Mouse (Mus musculus): ENCODE measurements around the gene Kpnb1. TPM values are rescaled to one million over a fixed set of nuclear protein-coding genes. Genes with fewer than 3 reads are reported as not detected.

The Kpnb1 gene
- polyA plus RNA-seq, 1 experiment from 2014 or later = 59.7 TPM

DNA sequence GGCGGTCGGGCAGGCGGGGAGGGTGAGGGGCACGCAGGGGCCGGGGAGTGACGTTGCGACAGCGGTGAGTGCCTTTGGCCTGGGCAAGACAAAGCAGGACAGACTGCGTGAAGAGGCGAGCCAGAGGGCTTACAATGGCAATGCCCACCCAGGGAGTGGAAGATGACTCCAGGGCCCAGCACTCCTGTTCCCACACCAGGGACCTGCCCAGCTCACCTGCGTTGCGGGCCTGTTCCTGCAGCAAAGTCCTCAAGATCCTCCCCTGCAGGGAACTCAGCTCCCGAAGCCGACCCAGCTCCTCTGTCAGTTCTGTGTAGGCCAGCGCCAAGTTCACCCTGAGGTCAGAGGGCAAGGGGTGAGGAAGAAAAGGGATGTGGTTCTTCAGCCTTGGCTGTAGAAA, 48.4 kb downstream of the Kpnb1 start:
- Histone ChIP-seq H3K9ac (peak overlapping the region; percentile 68), H3K4me3 (peak overlapping the region; percentile 40), H3K27ac (no peak overlapping the region), H3K4me1 (peaks cover 21% of the 10 kb centered on the region), H3K36me3 (peaks cover 75% of the 10 kb centered on the region), H3K9me3 (no peaks in the 10 kb centered on the region), H3K27me3 (peaks cover 56% of the 10 kb centered on the region), H3K4me2 (peak overlapping the region; percentile 69)
- no peak for ATAC-seq (ENCODE audit: insufficient number of reproducible peaks, insufficient read depth, low FRiP score, low TSS enrichment, low read depth)
- 18% methylated on average over 15 of the region's 15 CpGs for WGBS

DNA sequence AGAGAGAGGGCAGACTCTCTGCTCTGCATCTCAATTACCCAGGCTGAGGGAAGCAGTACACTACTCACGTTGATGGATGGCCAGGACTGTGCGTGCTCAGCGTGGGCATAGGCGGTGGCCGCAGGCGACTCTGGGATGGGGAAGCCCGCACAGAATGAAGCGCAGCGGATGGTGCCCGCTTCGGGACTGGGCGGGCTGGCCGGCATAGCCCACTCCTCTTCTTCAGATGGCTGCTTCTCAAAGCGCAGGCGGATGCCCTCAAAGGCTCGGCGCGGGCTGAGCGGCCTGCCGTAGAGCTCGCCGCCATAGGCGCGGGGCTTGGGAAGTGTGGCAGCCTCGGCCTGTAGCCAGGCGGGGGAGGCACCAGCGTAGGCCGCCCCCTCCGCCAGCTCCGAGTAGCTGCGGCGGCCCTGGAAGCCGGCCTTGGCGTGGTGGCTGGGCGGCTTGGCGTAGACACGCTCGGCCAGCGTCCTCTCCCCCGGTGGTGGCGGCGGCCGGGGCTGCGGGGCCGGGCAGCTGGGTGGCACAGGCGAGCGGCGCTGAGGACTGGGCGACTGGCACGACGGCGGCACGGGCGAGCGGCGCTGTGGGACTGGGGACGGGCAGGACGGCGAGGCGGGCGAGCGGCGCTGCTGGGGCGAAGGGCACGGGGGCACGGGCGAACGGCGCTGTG, 49.0 kb downstream of the Kpnb1 start:
- WGBS = 11% methylated on average over 67 of the region's 69 CpGs
- no peak for ATAC-seq (ENCODE audit: insufficient number of reproducible peaks, insufficient read depth, low FRiP score, low TSS enrichment, low read depth)
- peak overlapping the region; percentile 68 for H3K9ac ChIP-seq
- no peak overlapping the region for H3K27ac ChIP-seq
- H3K9me3 ChIP-seq = no peaks in the 10 kb centered on the region
- H3K36me3 ChIP-seq = peaks cover 69% of the 10 kb centered on the region
- H3K4me1 ChIP-seq = peaks cover 21% of the 10 kb centered on the region
- H3K27me3 ChIP-seq = peaks cover 57% of the 10 kb centered on the region
- H3K4me2 ChIP-seq = peak overlapping the region; percentile 69
- H3K4me3 ChIP-seq = peak overlapping the region; percentile 40

DNA sequence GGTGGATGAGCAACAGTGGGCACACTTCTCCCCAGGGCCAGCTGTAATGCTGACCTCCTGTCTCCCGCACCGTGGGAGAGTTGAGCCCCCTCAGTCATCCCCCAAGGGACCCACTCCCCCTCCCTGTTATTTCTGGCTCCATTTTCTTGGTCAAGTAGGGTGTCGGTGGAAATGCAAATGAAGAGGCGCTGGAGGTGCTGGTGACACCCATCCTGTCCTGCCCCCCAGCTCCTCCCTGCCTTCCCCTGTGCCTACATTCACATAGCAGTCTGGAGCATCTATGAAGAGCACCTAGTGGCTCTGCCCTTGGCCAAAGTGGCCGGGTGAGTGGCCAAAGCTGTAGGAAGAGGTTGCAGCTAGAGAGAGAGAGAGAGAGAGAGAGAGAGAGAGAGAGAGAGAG, 54.4 kb downstream of the Kpnb1 start:
- no peak overlapping the region for H3K4me2 ChIP-seq
- no peak overlapping the region for H3K27ac ChIP-seq
- H3K27me3 ChIP-seq = peaks cover 31% of the 10 kb centered on the region
- no peak for ATAC-seq (ENCODE audit: insufficient number of reproducible peaks, insufficient read depth, low FRiP score, low TSS enrichment, low read depth)
- WGBS = 68% methylated on average over 5 of the region's 5 CpGs
- H3K9me3 ChIP-seq = no peaks in the 10 kb centered on the region
- H3K4me1 ChIP-seq = peaks cover 7% of the 10 kb centered on the region; the same call in 1 of the 2 replicates
- no peak overlapping the region for H3K4me3 ChIP-seq
- no peak overlapping the region for H3K9ac ChIP-seq
- peaks cover 21% of the 10 kb centered on the region for H3K36me3 ChIP-seq

DNA sequence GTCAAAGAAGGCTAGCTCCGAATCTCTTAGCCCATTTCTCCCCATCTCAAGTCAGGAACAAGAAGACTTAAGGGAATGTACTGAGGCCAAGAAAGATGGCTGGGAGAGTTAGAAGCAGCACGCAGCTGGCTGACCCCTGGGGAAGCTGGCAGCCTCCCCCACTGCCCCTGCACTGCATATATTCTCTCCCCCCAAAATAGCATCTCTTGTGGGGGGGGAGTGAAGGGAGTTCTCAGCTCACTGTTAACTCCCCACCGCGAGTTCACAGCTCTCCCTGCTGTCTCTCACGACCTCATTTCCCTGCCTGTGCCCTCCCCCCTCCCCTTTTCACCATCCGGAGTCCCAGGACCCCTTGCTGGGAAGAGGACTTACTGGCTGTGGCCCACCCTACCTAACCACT, 55.5 kb downstream of the Kpnb1 start:
- no peak overlapping the region for H3K4me3 ChIP-seq
- no peak overlapping the region for H3K4me2 ChIP-seq
- H3K27ac ChIP-seq = no peak overlapping the region
- no peaks in the 10 kb centered on the region for H3K9me3 ChIP-seq
- peaks cover 11% of the 10 kb centered on the region for H3K36me3 ChIP-seq
- no peak overlapping the region for H3K9ac ChIP-seq
- H3K27me3 ChIP-seq = peaks cover 24% of the 10 kb centered on the region
- no peak for ATAC-seq (ENCODE audit: insufficient number of reproducible peaks, insufficient read depth, low FRiP score, low TSS enrichment, low read depth)
- H3K4me1 ChIP-seq = peaks cover 15% of the 10 kb centered on the region
- WGBS = 29% methylated on average over 6 of the region's 6 CpGs

DNA sequence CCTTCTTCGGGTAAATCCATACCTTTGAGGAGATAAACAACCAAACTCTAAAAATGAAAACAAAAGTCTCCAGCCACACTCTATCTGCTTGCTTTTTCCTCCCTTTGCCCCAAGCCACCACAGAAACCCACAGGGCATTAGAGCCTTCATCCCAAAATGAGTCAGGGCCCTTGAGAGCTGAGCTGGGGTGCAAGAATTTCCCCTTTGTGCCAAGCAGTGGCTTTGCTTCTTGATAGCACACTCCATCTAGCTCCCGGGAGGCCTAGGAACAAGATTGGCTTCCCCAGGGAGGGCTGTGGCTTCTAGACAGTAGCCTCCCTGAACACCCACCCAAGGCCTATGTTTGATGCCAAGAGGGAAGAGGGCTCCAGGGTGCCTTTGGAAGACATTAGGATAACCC, 56.0 kb downstream of the Kpnb1 start:
- Histone ChIP-seq H3K4me3 (no peak overlapping the region), H3K27me3 (peaks cover 21% of the 10 kb centered on the region), H3K27ac (no peak overlapping the region), H3K9ac (no peak overlapping the region), H3K9me3 (no peaks in the 10 kb centered on the region), H3K4me1 (peaks cover 19% of the 10 kb centered on the region), H3K36me3 (peaks cover 6% of the 10 kb centered on the region), H3K4me2 (no peak overlapping the region)
- ATAC-seq (ENCODE audit: insufficient number of reproducible peaks, insufficient read depth, low FRiP score, low TSS enrichment, low read depth) = no peak
- WGBS = 80% methylated on average over 2 of the region's 2 CpGs

DNA sequence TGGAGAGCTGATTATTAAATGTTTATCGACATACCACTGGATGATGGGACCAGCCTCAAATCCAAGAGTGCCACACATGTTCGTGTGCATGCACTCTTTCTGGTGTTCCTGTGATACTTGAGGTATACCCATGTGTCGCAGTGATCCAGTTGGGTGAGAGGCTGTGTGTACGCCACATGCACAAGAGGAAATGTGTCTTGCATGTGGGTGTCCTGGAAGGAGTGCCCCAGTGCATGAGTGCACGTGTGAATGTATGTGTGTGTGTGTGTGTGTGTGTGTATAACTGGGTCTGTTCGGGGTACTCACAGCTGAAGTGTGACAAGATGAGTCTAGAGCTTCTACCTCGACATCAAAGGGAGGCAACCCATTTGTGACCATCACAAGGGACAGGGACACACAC, 57.4 kb downstream of the Kpnb1 start:
- 88% methylated on average over 5 of the region's 7 CpGs for WGBS
- peaks cover 20% of the 10 kb centered on the region for H3K27me3 ChIP-seq

DNA sequence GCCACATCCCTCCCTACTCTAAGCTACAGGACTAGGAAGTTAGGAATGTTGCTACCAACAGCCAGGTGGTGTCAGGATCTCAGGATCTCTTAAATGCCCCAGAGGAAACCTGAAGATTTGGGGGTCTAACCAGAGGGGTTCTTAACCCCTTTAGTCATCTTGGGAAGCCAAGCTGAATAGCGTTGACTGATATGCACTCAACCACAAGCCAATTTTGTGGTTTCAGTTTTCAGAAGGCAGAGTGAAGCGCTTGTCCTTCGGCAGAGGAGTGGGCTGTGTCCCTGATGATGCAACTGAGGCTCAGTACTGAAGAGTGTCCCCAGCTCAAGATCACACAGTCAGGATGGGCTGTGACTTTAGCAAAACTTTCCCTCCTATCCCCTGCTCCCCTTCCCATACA, 58.7 kb downstream of the Kpnb1 start:
- Histone ChIP-seq H3K4me2 (no peak overlapping the region), H3K4me1 (peaks cover 26% of the 10 kb centered on the region), H3K9me3 (no peaks in the 10 kb centered on the region), H3K36me3 (no peaks in the 10 kb centered on the region), H3K4me3 (no peak overlapping the region), H3K27me3 (peaks cover 20% of the 10 kb centered on the region), H3K27ac (no peak overlapping the region), H3K9ac (no peak overlapping the region)
- no peak for ATAC-seq (ENCODE audit: insufficient number of reproducible peaks, insufficient read depth, low FRiP score, low TSS enrichment, low read depth)
- WGBS = 43% methylated on average over 3 of the region's 3 CpGs

More for the DNA sequence above, 57.4 kb downstream of the Kpnb1 start:
- Histone ChIP-seq H3K4me2 (no peak overlapping the region), H3K9ac (no peak overlapping the region), H3K4me1 (peaks cover 26% of the 10 kb centered on the region), H3K4me3 (no peak overlapping the region), H3K36me3 (no peaks in the 10 kb centered on the region), H3K9me3 (no peaks in the 10 kb centered on the region), H3K27ac (no peak overlapping the region)
- no peak for ATAC-seq (ENCODE audit: insufficient number of reproducible peaks, insufficient read depth, low FRiP score, low TSS enrichment, low read depth)

DNA sequence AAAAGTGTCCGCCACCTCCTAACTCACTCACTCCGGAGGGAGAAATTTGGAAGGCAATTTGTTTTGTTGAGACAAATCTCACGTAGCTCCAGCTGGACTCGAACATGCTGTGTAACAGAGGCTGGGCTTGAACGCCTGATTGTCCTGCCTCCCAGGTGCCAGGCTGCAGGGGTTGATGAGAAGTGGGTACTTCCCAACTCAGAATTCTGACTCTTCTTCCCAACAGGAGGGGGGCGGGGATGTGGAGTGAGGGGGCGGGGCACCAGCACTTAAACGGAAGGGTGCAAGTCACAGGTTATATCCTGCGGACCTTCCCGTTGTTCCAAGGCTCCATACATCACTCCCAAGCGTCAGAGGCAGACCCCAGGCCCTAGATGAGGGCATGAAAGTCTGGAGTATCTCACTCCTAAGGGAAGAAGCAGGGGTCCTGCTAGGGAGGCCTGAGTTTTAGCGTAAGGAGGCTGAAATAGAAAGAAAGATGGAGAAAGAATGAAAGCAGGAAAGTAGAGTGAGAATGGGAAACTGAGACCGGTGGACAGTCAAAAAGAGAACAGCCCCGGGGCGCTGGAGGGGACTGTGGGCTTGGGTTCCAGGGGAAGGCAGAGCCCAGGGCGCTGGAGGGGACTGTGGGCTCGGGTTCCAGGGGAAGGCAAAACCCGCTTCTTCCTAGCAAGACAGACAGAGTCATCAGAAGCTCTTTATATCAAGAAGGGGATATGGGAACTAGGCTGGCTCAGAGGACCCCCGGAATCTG, 60.0 kb downstream of the Kpnb1 start:
- no peaks in the 10 kb centered on the region for H3K9me3 ChIP-seq
- H3K4me3 ChIP-seq = peak overlapping the region; percentile 55
- no peak overlapping the region for H3K27ac ChIP-seq
- peak overlapping the region; percentile 72 for H3K9ac ChIP-seq
- no peak for ATAC-seq (ENCODE audit: insufficient number of reproducible peaks, insufficient read depth, low FRiP score, low TSS enrichment, low read depth)
- H3K27me3 ChIP-seq = peaks cover 18% of the 10 kb centered on the region
- H3K36me3 ChIP-seq = no peaks in the 10 kb centered on the region
- peaks cover 30% of the 10 kb centered on the region for H3K4me1 ChIP-seq
- WGBS = 18% methylated on average over 19 of the region's 19 CpGs
- peak overlapping the region; percentile 88 for H3K4me2 ChIP-seq

DNA sequence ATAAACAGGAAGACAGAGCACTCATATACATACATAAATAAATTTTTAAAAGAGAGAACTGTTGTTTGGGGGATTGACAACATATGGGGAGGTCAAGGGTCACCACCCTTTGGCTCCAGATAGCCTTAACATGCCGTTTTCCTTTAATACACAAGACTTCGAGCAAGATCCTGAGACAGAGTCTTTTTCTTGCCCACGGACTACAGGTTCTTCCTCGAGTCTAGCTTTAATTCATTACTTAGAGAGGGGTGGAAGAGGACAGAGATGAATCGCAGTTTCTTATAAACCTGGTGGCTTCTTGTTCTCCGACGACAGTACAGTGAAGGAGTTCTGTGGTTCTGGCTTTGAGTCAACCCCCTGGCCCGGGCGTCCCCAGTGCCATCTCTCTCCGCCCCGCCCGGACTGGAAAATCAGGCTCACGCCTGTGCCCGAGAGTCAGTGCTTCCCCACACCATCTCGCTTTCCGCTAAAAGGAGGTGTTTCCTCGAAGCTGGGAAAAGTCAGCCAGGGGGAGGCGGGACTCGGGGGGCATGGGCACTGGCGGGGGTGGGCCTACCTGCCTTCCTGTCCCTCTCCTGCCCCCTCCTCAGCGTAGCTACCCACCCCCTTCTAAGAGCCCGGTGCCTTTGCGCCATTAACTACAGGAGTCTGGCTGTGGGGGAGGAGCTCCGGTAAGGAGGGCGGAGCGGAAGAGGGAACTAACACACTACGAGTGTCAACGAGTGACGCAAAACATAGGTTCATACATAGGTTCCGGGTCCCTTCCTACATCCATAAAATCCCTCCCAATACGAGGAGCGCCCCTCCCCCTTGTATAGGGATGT, 60.8 kb downstream of the Kpnb1 start:
- H3K27ac ChIP-seq = no peak overlapping the region
- 2% methylated on average over 32 of the region's 32 CpGs for WGBS
- peak; percentile 80; the same call in 1 of the 2 replicates for ATAC-seq (ENCODE audit: insufficient number of reproducible peaks, insufficient read depth, low FRiP score, low TSS enrichment, low read depth)

DNA sequence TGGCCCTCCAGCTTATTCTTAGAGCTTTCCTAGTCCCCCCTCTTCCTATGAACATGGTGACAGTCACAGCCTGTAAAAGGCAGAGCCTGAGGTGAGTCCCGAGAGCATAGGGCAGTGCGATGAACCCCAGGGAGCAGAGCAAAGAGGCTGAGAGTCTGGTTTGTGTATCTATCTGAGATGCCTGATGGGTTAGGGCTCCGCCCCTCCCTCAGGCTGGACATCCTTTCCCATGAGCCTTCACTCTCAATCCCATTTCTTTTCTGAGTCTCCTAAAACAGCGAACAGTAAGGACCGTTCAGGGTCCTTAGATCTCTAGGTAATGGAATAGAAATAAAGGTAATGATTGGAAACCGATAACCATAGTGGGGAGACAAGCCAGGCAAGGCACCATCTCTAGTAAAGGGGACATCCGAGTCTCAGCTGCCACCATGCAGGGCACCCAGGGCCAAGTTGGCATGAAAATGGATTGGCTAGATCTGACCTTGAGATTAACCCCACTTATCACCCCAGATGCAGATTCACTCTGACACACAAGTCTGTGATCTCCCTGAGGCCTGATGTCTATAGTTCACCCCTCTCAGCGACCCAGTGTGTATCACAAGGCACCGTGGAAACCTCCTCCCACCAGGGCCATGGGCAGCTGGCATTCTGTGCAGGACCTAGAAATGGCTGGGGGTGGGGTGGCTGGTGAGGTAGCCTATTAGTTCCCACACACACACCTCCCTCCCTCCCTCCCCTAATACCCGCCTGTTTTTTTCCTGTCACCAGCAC, 63.2 kb downstream of the Kpnb1 start:
- H3K36me3 ChIP-seq = no peaks in the 10 kb centered on the region
- H3K4me3 ChIP-seq = no peak overlapping the region
- H3K4me1 ChIP-seq = peaks cover 42% of the 10 kb centered on the region
- peaks cover 13% of the 10 kb centered on the region for H3K27me3 ChIP-seq
- H3K27ac ChIP-seq = no peak overlapping the region
- no peak overlapping the region for H3K4me2 ChIP-seq
- H3K9ac ChIP-seq = no peak overlapping the region
- ATAC-seq (ENCODE audit: insufficient number of reproducible peaks, insufficient read depth, low FRiP score, low TSS enrichment, low read depth) = no peak
- no peaks in the 10 kb centered on the region for H3K9me3 ChIP-seq
- 44% methylated on average over 10 of the region's 10 CpGs for WGBS

More for the DNA sequence above, 60.8 kb downstream of the Kpnb1 start:
- peaks cover 30% of the 10 kb centered on the region for H3K4me1 ChIP-seq
- peak overlapping the region; percentile 88 for H3K4me2 ChIP-seq
- H3K9me3 ChIP-seq = no peaks in the 10 kb centered on the region
- H3K36me3 ChIP-seq = no peaks in the 10 kb centered on the region
- peak overlapping the region; percentile 72 for H3K9ac ChIP-seq
- H3K27me3 ChIP-seq = peaks cover 18% of the 10 kb centered on the region
- peak overlapping the region; percentile 55 for H3K4me3 ChIP-seq

Data from embryonic facial prominence, embryonic 13.5 days (tissue).